Mouse (Mus musculus) limb, embryonic 10.5 days (tissue): Measurements from ENCODE around the gene Cep104. TPM values are rescaled to one million over a fixed set of nuclear protein-coding genes. Genes with fewer than 3 reads are reported as not detected.

ENCODE experiments used
- polyA plus RNA-seq: library from polyadenylated mRNA; unstranded; fragments of >200 nt; fragmentation: Nextera tagmentation; extraction: Ambion mirVana; gene quantifications from 2 replicates; pipeline ENCODE4 v1.2.1, GENCODE M21; 2016

Gene Cep104
- polyA plus RNA-seq, 1 experiment from 2014 or later = 22.3 TPM

Other genes starting within 250 kb of the Cep104 start
- 147 and 162 TPM in 2 replicates for gene A430005L14Rik, start 18.0 kb upstream of the Cep104 start, polyA plus RNA-seq
- gene Dffb, start 68 bp upstream of the Cep104 start, polyA plus RNA-seq = 14.8 TPM in 2 replicates
- 28.3 and 32.2 TPM in 2 replicates for gene Lrrc47, start 36.5 kb downstream of the Cep104 start, polyA plus RNA-seq
- gene Smim1, start 51.0 kb downstream of the Cep104 start, polyA plus RNA-seq = 12.7 and 27.4 TPM in 2 replicates
- gene Ccdc27, start 67.5 kb downstream of the Cep104 start, polyA plus RNA-seq = not detected in 2 replicates
- gene Trp73, start 165.0 kb downstream of the Cep104 start, polyA plus RNA-seq = 0.30 and 0.80 TPM in 2 replicates
- gene Wrap73, start 167.2 kb downstream of the Cep104 start, polyA plus RNA-seq = 43.8 and 49.0 TPM in 2 replicates
- gene Tprgl, start 185.5 kb downstream of the Cep104 start, polyA plus RNA-seq = 100 and 102 TPM in 2 replicates
- gene Megf6, start 195.5 kb downstream of the Cep104 start, polyA plus RNA-seq = 33.6 and 43.5 TPM in 2 replicates